In the genomic region with DNA sequence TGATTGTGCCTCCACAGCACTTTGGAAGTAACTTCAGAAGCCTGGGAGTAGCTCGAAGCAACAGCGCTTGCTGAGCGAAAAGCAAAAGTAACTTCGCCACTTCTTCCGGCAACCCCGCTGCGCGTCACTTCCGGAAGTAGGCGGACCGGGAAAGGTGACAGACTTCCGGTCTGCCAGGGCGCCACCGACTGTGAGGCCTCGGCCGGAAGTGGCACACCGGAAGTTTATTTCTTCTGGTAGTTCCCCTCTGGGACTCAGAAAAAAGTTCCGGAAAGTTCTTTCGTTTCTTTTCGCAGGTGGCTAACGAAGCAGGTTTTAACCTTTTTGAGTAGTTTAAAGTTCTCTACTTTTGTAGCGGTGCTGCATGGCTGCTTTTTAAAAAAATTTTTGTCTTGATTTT, we compare ENCODE assay signal across 1 mouse cellular context.
TF ChIP-seq lines count a peak whose summit lies in the region.

A gene (minus strand): TSS at position 126 of the 400 bp plus-strand sequence.

TF ChIP-seq in CH12.LX, 34 proteins besides CTCF, POLR2A, EP300 and RAD21 (continued from another document):
- TF ChIP-seq ZKSCAN1 (IDR thresholded peaks at IDR 0.05; ENCODE audit: borderline replicate concordance, low read depth, low read length) (peak; percentile 73; the same call in 1 of the 2 replicates), USF1 (IDR thresholded peaks at IDR 0.05; ENCODE audit: low read depth, low read length) (no peak), SMC3 (IDR thresholded peaks at IDR 0.05; ENCODE audit: low read depth, low read length) (no peak), MXI1 (IDR thresholded peaks at IDR 0.05; ENCODE audit: low read depth, low read length) (no peak; the same call in 1 of the 2 replicates), NRF1 (IDR thresholded peaks at IDR 0.05; ENCODE audit: low read depth, low read length) (no peak), SIN3A (IDR thresholded peaks at IDR 0.05; ENCODE audit: low read length) (peak; percentile 98), ETS1 (conservative IDR thresholded peaks at IDR 0.05; ENCODE audit: low read depth, low read length) (peak; percentile 87), BHLHE40 (IDR thresholded peaks at IDR 0.05; ENCODE audit: low read depth, low read length) (no peak), GABPA (IDR thresholded peaks at IDR 0.05; ENCODE audit: insufficient replicate concordance, low read depth, low read length) (no peak; the same call in 1 of the 2 replicates), ZC3H11A (IDR thresholded peaks at IDR 0.05; ENCODE audit: low read depth, low read length) (no peak), MEF2A (IDR thresholded peaks at IDR 0.05; ENCODE audit: borderline replicate concordance, low read depth, low read length) (peak; percentile 69; the same call in 1 of the 2 replicates), E2F4 (IDR thresholded peaks at IDR 0.05; ENCODE audit: insufficient replicate concordance, low read depth, low read length) (0 out of 2 replicates have a peak, but pooled peaks have one; percentile 63), UBTF (IDR thresholded peaks at IDR 0.05; ENCODE audit: low read depth, low read length) (no peak), MAZ (IDR thresholded peaks at IDR 0.05; ENCODE audit: low read depth, low read length) (0 out of 2 replicates have a peak, but pooled peaks have one; percentile 56), PAX5 (IDR thresholded peaks at IDR 0.05; ENCODE audit: low read length) (no peak), CHD2 (IDR thresholded peaks at IDR 0.05; ENCODE audit: low read length) (peak; percentile 13; the same call in 1 of the 2 replicates), POLR2AphosphoS2 (IDR thresholded peaks at IDR 0.05; ENCODE audit: low read depth, low read length) (peak; percentile 68; the same call in 1 of the 2 replicates), MYC (IDR thresholded peaks at IDR 0.05; ENCODE audit: low read depth, low read length) (peak; percentile 76; the same call in 1 of the 2 replicates)
